Mouse (Mus musculus): ENCODE measurements around the gene Lexm. TPM values are rescaled to one million over a fixed set of nuclear protein-coding genes. Genes with fewer than 3 reads are reported as not detected.

Gene Lexm
- total RNA-seq, 2 experiments from 2014 or later, result not detected

GRCm38 (mm10) chr4:106557262-106557661, 59.8 kb downstream of the Lexm start:
- intact Hi-C loops (cut with DNase I), result no loop called here
- DNase-seq, result no peak

GRCm38 (mm10) chr4:106550516-106551166, 66.4 kb downstream of the Lexm start:
- intact Hi-C loops (cut with DNase I), result no loop called here

GRCm38 (mm10) chr4:106548113-106548512, 68.9 kb downstream of the Lexm start:
- intact Hi-C loops (cut with DNase I), result no loop called here
- no peak for DNase-seq

More at GRCm38 (mm10) chr4:106550516-106551166, 66.4 kb downstream of the Lexm start:
- DNase-seq, result no peak

- no peak for DNase-seq
- intact Hi-C loops (cut with DNase I), result no loop called here
Measured at GRCm38 (mm10) chr4:106546896-106547295, 70.1 kb downstream of the Lexm start.

GRCm38 (mm10) chr4:106545817-106546373, 71.1 kb downstream of the Lexm start:
- no peak for DNase-seq

GRCm38 (mm10) chr4:106542211-106542610, 74.8 kb downstream of the Lexm start:
- DNase-seq, result no peak
- intact Hi-C loops (cut with DNase I), result no loop called here

More at GRCm38 (mm10) chr4:106545817-106546373, 71.1 kb downstream of the Lexm start:
- intact Hi-C loops (cut with DNase I), result no loop called here

- intact Hi-C loops (cut with DNase I), result no loop called here
- DNase-seq, result no peak
Measured at GRCm38 (mm10) chr4:106541491-106541890, 75.5 kb downstream of the Lexm start.

Other genes with a start within 250 kb of the Lexm start
- gene Pcsk9, start 152.9 kb downstream of the Lexm start, total RNA-seq (2021), result under 1 TPM in 1 of 2 experiments, not detected in 1; 0.08 TPM
- gene Bsnd, start 125.0 kb downstream of the Lexm start, total RNA-seq (2021), result not detected
- 1 to 10 TPM; 1.5 to 2.3 TPM for gene Dhcr24, start 56.2 kb downstream of the Lexm start, total RNA-seq (2021)
- gene Ttc22, start 5.2 kb upstream of the Lexm start, total RNA-seq (2021), result not detected
- gene Pars2, start 33.8 kb upstream of the Lexm start, total RNA-seq (2021), result 1 to 10 TPM; 1.3 to 1.7 TPM
- gene Ttc4, start 61.7 kb upstream of the Lexm start, total RNA-seq (2021), result 10 to 100 TPM; 21.6 to 24.4 TPM
- gene Mroh7, start 113.7 kb upstream of the Lexm start, total RNA-seq (2021), result under 1 TPM; 0.47 to 0.64 TPM
- gene Fam151a, start 116.6 kb upstream of the Lexm start, total RNA-seq (2021), result not detected
- gene Acot11, start 187.8 kb upstream of the Lexm start, total RNA-seq (2021), result 1 to 10 TPM; 7.9 to 9.5 TPM